Mouse (Mus musculus) left cerebral cortex, adult 2 months (tissue): ENCODE data around the gene Rnf111. TPM values are rescaled to one million over a fixed set of nuclear protein-coding genes. Genes with fewer than 3 reads are reported as not detected.
"Not testable (repeated sequence)": the region's sequence is repeated elsewhere in the genome, so short reads cannot be mapped to it uniquely, and the experiment has no call there.

Source experiments
- DNase-seq, 2 experiments: peaks; one replicate each; pipeline ENCODE4 v3.0.0; 2021 to 2022; ENCODE audit warnings: low spot score in 2 of 2, mixed read lengths in 1 of 2; ENCODE audit errors: extremely low spot score in 1 of 2
- H3K27ac ChIP-seq: fragments of 200-600 bp; 2 replicates; pipeline ENCODE4 v1.8.1; 2022
- H3K4me3 ChIP-seq: fragments of 200-600 bp; 2 replicates; pipeline ENCODE4 v1.8.1; 2022
- CTCF ChIP-seq: fragments of 200-600 bp; IDR thresholded peaks from 2 replicates; pipeline ENCODE4 v1.8.1; 2022; ENCODE audit warnings: antibody characterized with exemption, mild to moderate bottlenecking, moderate library complexity
- intact Hi-C: fragments of 180-260 bp; cut with DNase I; formaldehyde crosslinking; loops from one replicate; pipeline ENCODE4 v1.15.1; 2025
- long read RNA-seq, 2 experiments: library from polyadenylated mRNA; stranded (forward); transcript quantifications; one replicate each; pipeline ENCODE4 v2.0.0; 2021; ENCODE audit warnings: borderline mapping rate in 2 of 2
- total RNA-seq, 2 experiments: library from RNA; stranded (reverse); gene quantifications; 2 replicates each; pipeline ENCODE4 v1.2.3; 2021

Rnf111 gene
- 10 to 100 TPM; 40.4 to 46.2 TPM for total RNA-seq
- long read RNA-seq, experiment 1, full-length matches to known transcripts, result 1 of 43 reads
- long read RNA-seq, experiment 1, partial matches to known transcripts, result 10 of 43 reads
- long read RNA-seq, experiment 1, other reads (novel, unspliced or antisense), result 32 of 43 reads
- long read RNA-seq, experiment 2, partial matches to known transcripts, result 10 of 35 reads
- long read RNA-seq, experiment 2, other reads (novel, unspliced or antisense), result 25 of 35 reads

DNA sequence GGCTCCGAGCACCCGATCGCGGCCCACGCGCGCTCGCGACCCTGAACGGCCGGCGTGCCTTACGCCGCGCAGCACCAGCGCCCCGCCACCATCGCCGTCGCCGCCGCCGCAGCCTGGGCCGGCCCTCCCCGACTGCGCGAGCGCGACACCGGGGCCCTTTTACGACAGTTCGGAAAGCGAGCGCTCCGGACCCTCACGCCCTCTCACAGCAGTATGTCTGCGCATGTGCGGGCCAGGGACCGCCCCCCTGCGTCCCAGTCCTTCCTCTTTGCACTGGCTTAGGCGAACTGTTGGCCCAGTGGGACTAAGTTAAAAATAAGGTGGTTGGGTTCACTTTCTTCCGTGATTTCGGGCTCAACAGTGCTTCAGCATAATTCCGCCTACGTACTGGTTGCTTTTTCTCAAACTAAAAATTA lies at the start of gene Rnf111:
Gene Rnf111, minus strand, starts transcription at position 100 of the 416 bp plus-strand sequence.
- intact Hi-C loops, result loop anchor here (1.0 to 10.0 kb wide), 3 partner anchors 39 to 489 kb away; partner anchors contain the start of genes Gtf2a2 and Sltm
- TF ChIP-seq CTCF, result no peak
- peak within 1 kb of the TSS; percentile 89 for H3K4me3 ChIP-seq
- peak within 1 kb of the TSS; percentile 95 for H3K27ac ChIP-seq
- DNase-seq, result peak; percentile 97

DNA sequence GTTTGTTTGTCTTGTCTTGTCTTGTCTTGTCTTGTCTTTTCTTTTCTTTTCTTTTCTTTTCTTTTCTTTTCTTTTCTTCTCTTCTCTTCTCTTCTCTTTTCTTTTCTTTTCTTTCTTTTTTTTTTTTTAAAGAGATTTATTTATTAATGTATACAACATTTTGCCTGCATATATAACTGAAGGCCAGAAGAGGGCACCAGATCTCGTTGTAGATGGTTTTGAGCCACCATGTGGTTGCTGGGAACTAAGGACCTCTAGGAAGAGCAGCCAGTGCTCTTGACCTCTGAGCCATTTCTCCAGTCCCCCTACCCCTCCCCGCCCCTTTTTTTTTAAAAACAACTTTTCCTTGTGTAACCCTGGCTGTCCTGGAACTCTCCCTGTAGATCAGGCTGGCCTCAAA lies 48.7 kb upstream of the Rnf111 start:
- DNase-seq, H3K27ac ChIP-seq, H3K4me3 ChIP-seq, intact Hi-C loops: not testable (repeated sequence)
- TF ChIP-seq CTCF, result peak; percentile 2; the same call in 1 of the 2 replicates

DNA sequence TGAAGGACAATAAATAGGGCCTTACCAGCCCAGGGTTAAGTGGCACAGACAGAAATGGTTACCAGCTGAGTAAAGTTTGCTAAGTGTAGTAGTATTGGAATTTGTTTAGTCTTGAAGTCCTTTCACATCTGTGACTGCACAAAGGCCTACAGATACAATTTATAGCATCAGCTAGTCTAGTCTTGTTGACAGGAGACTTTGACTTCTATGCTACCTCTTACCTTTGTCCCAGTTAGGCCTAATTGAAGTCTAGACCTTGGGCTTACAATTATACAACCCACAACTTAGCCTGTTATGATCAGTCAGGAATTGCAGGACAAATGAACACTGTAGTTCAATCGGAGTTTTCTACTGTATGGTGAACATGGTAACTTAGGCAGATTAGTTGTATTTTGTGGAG lies 48.0 kb upstream of the Rnf111 start:
- no peak for TF ChIP-seq CTCF
- intact Hi-C loops, result no loop called here
- no peak overlapping the region for H3K27ac ChIP-seq
- H3K4me3 ChIP-seq, result no peak overlapping the region
- no peak for DNase-seq

DNA sequence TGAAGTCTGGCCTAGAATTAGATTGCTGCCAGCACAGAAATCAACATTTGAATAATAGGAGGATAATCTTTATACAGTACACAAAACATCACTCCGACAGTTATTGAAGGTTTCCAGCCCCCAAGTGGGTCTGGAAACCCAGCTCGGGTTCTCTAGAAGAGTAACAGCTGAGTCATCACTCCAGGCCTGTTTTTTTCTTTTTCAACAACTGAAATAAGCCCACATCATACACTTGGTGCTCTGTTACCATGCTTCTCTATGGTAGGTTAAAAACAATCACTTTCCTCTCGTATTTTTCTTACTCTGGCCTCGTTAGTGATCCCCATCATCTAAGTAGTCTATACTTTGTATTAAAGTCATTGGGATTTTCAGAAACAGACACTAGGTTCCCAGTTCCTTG lies 44.8 kb upstream of the Rnf111 start:
- intact Hi-C loops, result no loop called here
- no peak for DNase-seq
- Histone ChIP-seq H3K27ac (peak overlapping the region; percentile 71), H3K4me3 (no peak overlapping the region)
- TF ChIP-seq CTCF, result no peak

DNA sequence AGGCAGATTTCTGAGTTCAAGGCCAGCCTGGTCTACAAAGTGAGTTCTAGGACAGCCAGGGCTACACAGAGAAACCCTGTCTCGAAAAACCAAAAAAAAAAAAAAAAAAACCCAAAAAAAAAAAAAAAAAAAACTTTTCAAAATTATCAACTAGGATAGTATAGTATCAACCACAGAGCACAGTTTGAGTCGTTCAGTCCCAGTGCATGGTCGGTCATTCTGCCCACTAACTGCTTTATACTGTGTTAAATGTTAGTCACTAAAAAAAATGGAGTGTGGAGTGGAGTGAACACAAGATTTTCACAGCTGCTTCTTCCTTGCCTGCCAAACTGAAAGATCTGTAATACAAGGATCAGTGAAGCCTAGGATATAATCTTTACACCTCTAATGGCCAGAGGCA lies 43.1 kb upstream of the Rnf111 start:
- not testable (repeated sequence) for H3K4me3 ChIP-seq, H3K27ac ChIP-seq

DNA sequence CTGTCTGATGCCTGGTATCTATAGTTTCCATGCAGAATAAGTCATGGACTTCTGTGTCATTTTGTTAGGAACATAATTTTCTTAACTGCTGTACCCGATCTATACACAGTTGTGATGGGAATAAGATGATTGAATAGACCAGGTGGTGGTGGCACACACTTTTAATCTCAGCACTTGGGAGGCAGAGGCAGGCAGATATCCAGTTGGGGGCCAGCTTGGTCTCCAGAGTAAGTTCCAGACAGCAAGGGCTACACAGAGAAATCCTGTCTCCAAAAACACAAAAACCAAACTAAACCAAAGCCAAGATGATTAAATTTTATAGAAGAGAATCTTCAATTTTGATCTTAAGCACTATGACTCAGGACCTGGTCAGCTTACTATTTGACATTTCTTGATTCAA lies 41.3 kb upstream of the Rnf111 start:
- intact Hi-C loops, result no loop called here
- TF ChIP-seq CTCF, result no peak
- H3K4me3 ChIP-seq, result no peak overlapping the region
- no peak for DNase-seq
- H3K27ac ChIP-seq, result no peak overlapping the region

More for the DNA sequence above, 43.1 kb upstream of the Rnf111 start:
- intact Hi-C loops, DNase-seq: not testable (repeated sequence)

DNA sequence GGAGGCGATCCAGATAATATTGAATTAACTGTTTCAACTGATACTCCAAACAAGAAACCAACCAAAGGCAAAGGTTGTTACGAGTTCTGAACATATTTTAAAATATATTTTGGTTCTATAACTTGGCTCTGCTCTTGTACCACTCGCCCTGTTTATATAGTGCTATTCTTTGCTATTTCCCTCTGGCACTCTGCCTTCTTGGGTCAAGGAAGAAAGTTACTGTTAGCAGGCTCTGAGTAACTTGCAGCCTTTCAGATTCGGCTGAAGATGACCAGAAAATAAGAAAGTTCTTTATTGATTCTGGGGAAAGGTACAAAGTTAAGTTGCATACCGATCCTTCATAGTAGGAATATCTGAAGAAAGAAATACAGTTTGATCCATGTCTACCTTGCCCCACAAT lies 40.5 kb upstream of the Rnf111 start:
- Histone ChIP-seq H3K4me3 (peak overlapping the region; percentile 89), H3K27ac (no peak overlapping the region)
- TF ChIP-seq CTCF, result no peak
- intact Hi-C loops, result no loop called here
- no peak for DNase-seq

DNA sequence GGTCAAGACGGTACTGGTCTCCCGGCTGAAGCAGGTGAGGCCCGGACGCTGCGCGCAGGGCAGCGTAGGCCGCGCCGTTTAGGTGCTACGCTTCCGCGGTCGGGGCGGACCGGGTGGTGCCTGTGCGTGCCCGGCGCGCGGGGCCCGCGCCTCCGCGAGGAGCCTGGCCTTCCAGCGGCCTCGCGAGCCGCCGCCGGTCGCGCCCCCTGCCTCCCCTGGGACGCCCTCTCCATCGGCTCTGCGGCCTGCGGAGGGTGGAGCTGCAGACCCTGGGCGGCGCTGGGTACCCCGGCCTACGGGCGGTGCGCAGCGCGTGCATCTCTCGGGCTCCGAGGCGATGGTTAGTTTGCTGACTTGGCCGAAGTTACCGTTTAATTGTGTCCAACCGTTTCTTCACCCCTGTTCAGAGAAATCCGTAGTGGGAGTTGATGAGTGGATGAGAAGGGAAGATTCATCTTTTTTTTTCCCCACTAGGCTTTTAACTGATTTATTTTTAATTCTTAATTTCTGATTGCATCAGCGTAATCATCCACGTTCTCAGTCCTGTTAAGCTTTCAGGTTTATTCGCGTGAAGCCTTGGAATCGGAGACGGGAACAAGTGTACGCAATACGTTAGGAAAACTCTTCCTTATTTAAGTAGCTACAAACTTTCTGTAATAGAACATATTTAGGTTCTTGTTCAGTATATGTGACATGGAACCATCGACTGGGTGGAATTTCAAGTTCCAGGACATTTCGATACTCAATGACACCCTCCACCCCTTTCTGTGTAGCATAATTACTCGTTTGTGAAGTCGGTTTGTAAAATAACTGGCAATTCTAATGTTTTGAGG lies 39.7 kb upstream of the Rnf111 start:
- Histone ChIP-seq H3K27ac (peak overlapping the region; percentile 97), H3K4me3 (peak overlapping the region; percentile 89)
- no peak for TF ChIP-seq CTCF
- intact Hi-C loops, result no loop called here
- DNase-seq, result peak; percentile 63 to 65

DNA sequence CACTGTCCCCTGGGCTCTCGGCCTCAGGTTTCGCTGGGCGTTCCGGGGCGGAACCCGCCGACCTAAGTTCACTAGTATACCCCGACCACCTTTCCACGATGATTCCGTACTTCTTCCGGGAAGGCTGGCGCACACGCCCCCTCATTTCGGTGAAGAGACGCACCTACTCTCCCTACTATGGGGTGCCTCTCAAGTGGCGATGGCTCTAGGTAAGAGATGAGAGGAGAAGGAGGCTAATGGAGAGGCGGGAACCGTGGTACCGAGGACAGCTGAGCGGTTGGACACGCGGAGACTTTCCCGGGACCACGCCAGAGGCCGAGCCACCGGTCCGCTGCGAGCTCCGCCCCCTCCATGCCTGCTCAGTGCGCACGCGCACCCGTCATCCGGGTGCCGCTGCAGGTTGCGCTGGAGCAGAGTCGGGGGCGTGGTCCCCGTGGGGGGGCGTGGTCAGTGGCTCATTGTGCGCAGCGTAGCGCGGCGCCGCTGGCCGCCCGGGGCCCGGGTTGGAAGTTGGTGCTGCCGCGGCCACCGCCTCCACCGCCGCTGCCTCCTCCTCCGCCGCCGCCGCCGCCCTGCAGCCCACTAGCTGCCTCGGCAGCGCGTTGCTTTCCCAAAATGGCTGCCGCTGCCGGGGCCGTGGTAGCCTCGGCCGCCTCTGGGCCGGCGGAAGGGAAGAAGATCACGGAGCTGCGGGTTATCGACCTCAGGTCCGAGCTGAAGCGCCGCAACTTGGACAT lies 38.9 kb upstream of the Rnf111 start, which contains the start of gene Sltm:
Gene Sltm, plus strand, starts transcription at position 450 of the 737 bp plus-strand sequence.
- peak within 1 kb of the TSS; percentile 97 for H3K27ac ChIP-seq
- intact Hi-C loops, result loop anchor here (1.0 kb wide), 2 partner anchors 39 to 114 kb away; partner anchors contain the start of genes Gm10642 and Rnf111
- peak within 1 kb of the TSS; percentile 89 for H3K4me3 ChIP-seq
- TF ChIP-seq CTCF, result no peak
- DNase-seq, result peak; percentile 99

DNA sequence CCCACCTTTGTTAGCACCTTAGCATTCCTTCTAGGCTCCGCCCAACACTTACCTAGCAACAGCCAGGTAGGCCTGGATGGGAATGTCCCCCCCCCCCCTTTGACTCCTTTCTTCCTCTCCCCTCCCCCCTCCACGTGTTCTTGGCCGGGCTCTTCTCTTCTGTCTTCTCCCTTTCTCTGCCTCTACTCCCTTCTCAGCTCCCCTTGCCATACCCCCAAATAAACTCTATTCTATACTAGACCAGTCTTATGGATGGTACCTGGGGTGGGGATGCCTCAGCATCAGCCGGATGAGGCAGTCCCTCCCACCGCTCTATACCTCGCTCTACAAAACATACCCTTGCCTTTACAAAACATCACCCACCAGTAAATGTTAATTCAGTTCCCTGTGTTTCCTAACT lies 38.1 kb upstream of the Rnf111 start:
- intact Hi-C loops, result no loop called here
- DNase-seq, result no peak
- no peak for TF ChIP-seq CTCF
- Histone ChIP-seq H3K27ac (no peak overlapping the region), H3K4me3 (peak overlapping the region; percentile 89)

DNA sequence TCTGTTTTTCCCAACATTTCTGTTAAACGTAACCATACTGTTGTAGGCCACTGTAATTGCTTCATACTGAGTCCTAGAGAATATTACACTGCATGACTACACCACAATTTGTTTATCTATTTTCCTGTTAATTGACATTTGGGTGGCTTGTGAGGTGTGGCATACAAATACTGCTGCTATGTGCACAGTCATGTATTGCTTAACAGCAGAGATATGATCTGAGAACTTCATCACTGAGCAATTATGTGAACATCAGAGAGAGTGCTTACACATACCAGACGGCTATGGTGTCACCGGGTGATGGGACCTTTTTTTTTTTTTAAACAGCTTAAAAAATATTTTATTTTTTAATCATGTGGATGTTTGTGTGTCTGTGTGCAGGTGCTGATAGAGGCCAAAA lies 29.8 kb upstream of the Rnf111 start:
- intact Hi-C loops, result no loop called here
- TF ChIP-seq CTCF, result no peak
- no peak overlapping the region for H3K4me3 ChIP-seq
- DNase-seq, result no peak
- no peak overlapping the region for H3K27ac ChIP-seq

DNA sequence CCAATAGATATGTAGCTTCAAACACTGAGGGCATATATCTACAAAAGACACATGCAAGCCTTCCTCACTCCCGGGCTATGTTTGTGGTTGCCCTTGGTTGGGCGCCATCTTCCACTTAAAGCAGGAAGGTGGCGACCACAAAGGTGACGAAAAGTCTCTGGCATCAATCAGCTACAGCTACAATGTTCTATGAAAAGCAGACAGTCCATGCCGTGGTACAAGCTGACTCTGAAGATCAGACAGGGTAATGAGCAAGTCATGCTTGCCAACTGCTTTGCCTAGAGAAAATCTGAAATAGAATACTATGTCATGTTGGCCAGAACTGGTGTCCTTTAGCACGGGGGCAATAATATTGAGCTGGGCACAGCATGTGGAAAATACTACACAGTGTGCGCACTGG lies 20.8 kb upstream of the Rnf111 start:
- DNase-seq, result no peak
- H3K4me3 ChIP-seq, result no peak overlapping the region
- no peak for TF ChIP-seq CTCF
- intact Hi-C loops, result no loop called here
- no peak overlapping the region for H3K27ac ChIP-seq
